Mouse (Mus musculus): ENCODE data around the gene Kif12. TPM values are rescaled to one million over a fixed set of nuclear protein-coding genes. Genes with fewer than 3 reads are reported as not detected.

Gene Kif12
- polyA plus RNA-seq, 1 experiment from 2014 or later, result 0.13 TPM

- Histone ChIP-seq H3K4me3 (ENCODE audit: low read depth, low read length) (no peak overlapping the region), H3K9ac (replicated peaks; ENCODE audit: low read depth, low read length) (no peak overlapping the region), H3K36me3 (ENCODE audit: control insufficient read depth, insufficient read depth, low read length) (no peaks in the 10 kb centered on the region), H3K27ac (ENCODE audit: low read depth, low read length) (no peak overlapping the region), H3K4me2 (ENCODE audit: low read depth, low read length) (no peak overlapping the region), H3K4me1 (ENCODE audit: control insufficient read depth, insufficient read depth, low read length) (no peaks in the 10 kb centered on the region), H3K9me3 (ENCODE audit: control insufficient read depth, low read length) (no peaks in the 10 kb centered on the region), H3K27me3 (ENCODE audit: control insufficient read depth, insufficient read depth, low read length) (no peaks in the 10 kb centered on the region)
- no peak for ATAC-seq (ENCODE audit: low read depth)
- WGBS, result 95% methylated on average over 6 of the region's 6 CpGs
Measured at GRCm38 (mm10) chr4:63151127-63151526, 20.8 kb downstream of the Kif12 start.

GRCm38 (mm10) chr4:63147268-63147667 is 24.7 kb downstream of the Kif12 start:
- H3K4me2 ChIP-seq (ENCODE audit: low read depth, low read length), result no peak overlapping the region
- no peak overlapping the region for H3K9ac ChIP-seq (replicated peaks; ENCODE audit: low read depth, low read length)
- WGBS, result 94% methylated on average over 6 of the region's 6 CpGs
- no peak overlapping the region for H3K27ac ChIP-seq (ENCODE audit: low read depth, low read length)
- H3K4me3 ChIP-seq (ENCODE audit: low read depth, low read length), result no peak overlapping the region
- H3K36me3 ChIP-seq (ENCODE audit: control insufficient read depth, insufficient read depth, low read length), result no peaks in the 10 kb centered on the region
- ATAC-seq (ENCODE audit: low read depth), result no peak
- H3K27me3 ChIP-seq (ENCODE audit: control insufficient read depth, insufficient read depth, low read length), result no peaks in the 10 kb centered on the region
- no peaks in the 10 kb centered on the region for H3K4me1 ChIP-seq (ENCODE audit: control insufficient read depth, insufficient read depth, low read length)
- no peaks in the 10 kb centered on the region for H3K9me3 ChIP-seq (ENCODE audit: control insufficient read depth, low read length)

- Histone ChIP-seq H3K9me3 (ENCODE audit: control insufficient read depth, low read length) (no peaks in the 10 kb centered on the region), H3K27me3 (ENCODE audit: control insufficient read depth, insufficient read depth, low read length) (no peaks in the 10 kb centered on the region), H3K9ac (replicated peaks; ENCODE audit: low read depth, low read length) (no peak overlapping the region), H3K4me3 (ENCODE audit: low read depth, low read length) (no peak overlapping the region), H3K4me1 (ENCODE audit: control insufficient read depth, insufficient read depth, low read length) (no peaks in the 10 kb centered on the region), H3K36me3 (ENCODE audit: control insufficient read depth, insufficient read depth, low read length) (peaks cover 22% of the 10 kb centered on the region), H3K27ac (ENCODE audit: low read depth, low read length) (no peak overlapping the region), H3K4me2 (ENCODE audit: low read depth, low read length) (no peak overlapping the region)
- ATAC-seq (ENCODE audit: low read depth), result peak; percentile 25; the same call in 1 of the 2 replicates
- WGBS, result 92% methylated on average over 5 of the region's 5 CpGs
Measured at GRCm38 (mm10) chr4:63129891-63130624, 41.9 kb downstream of the Kif12 start.

- no peaks in the 10 kb centered on the region for H3K27me3 ChIP-seq (ENCODE audit: control insufficient read depth, insufficient read depth, low read length)
- 87% methylated on average over 8 of the region's 8 CpGs for WGBS
- H3K9me3 ChIP-seq (ENCODE audit: control insufficient read depth, low read length), result no peaks in the 10 kb centered on the region
- no peak overlapping the region for H3K4me3 ChIP-seq (ENCODE audit: low read depth, low read length)
- H3K27ac ChIP-seq (ENCODE audit: low read depth, low read length), result no peak overlapping the region
- H3K9ac ChIP-seq (replicated peaks; ENCODE audit: low read depth, low read length), result no peak overlapping the region
- peaks cover 11% of the 10 kb centered on the region for H3K36me3 ChIP-seq (ENCODE audit: control insufficient read depth, insufficient read depth, low read length)
- ATAC-seq (ENCODE audit: low read depth), result no peak
- no peak overlapping the region for H3K4me2 ChIP-seq (ENCODE audit: low read depth, low read length)
- no peaks in the 10 kb centered on the region for H3K4me1 ChIP-seq (ENCODE audit: control insufficient read depth, insufficient read depth, low read length)
Measured at GRCm38 (mm10) chr4:63124861-63125466, 47.0 kb downstream of the Kif12 start.

GRCm38 (mm10) chr4:63118639-63119437 is 53.1 kb downstream of the Kif12 start:
- Histone ChIP-seq H3K27me3 (ENCODE audit: control insufficient read depth, insufficient read depth, low read length) (no peaks in the 10 kb centered on the region), H3K9me3 (ENCODE audit: control insufficient read depth, low read length) (no peaks in the 10 kb centered on the region), H3K4me3 (ENCODE audit: low read depth, low read length) (no peak overlapping the region), H3K27ac (ENCODE audit: low read depth, low read length) (no peak overlapping the region), H3K9ac (replicated peaks; ENCODE audit: low read depth, low read length) (no peak overlapping the region), H3K4me1 (ENCODE audit: control insufficient read depth, insufficient read depth, low read length) (no peaks in the 10 kb centered on the region), H3K4me2 (ENCODE audit: low read depth, low read length) (no peak overlapping the region), H3K36me3 (ENCODE audit: control insufficient read depth, insufficient read depth, low read length) (peaks cover 14% of the 10 kb centered on the region)
- WGBS, result 89% methylated on average over 5 of the region's 5 CpGs
- ATAC-seq (ENCODE audit: low read depth), result peak; percentile 93

Other genes with a start within 250 kb of the Kif12 start
- 30.2 and 32.7 TPM in 2 replicates for gene Zfp618, start 206.6 kb downstream of the Kif12 start, polyA plus RNA-seq (2014; fragmentation: Nextera tagmentation; extraction: Ambion mirVana)
- 0.59 and 0.63 TPM in 2 replicates for gene Ambp, start 17.3 kb downstream of the Kif12 start, polyA plus RNA-seq (2014; fragmentation: Nextera tagmentation; extraction: Ambion mirVana)
- gene Col27a1, start 41.9 kb upstream of the Kif12 start, polyA plus RNA-seq (2014; fragmentation: Nextera tagmentation; extraction: Ambion mirVana), result 1.2 and 3.1 TPM in 2 replicates
- not detected in 2 replicates for gene Orm1, start 172.4 kb upstream of the Kif12 start, polyA plus RNA-seq (2014; fragmentation: Nextera tagmentation; extraction: Ambion mirVana)
- not detected in 2 replicates for gene Orm3, start 184.0 kb upstream of the Kif12 start, polyA plus RNA-seq (2014; fragmentation: Nextera tagmentation; extraction: Ambion mirVana)
- not detected in 2 replicates for gene Orm2, start 190.3 kb upstream of the Kif12 start, polyA plus RNA-seq (2014; fragmentation: Nextera tagmentation; extraction: Ambion mirVana)
- 2.5 and 3.8 TPM in 2 replicates for gene Akna, start 231.2 kb upstream of the Kif12 start, polyA plus RNA-seq (2014; fragmentation: Nextera tagmentation; extraction: Ambion mirVana)